9 mouse cellular contexts compared by ENCODE assay signal in the genomic region with DNA sequence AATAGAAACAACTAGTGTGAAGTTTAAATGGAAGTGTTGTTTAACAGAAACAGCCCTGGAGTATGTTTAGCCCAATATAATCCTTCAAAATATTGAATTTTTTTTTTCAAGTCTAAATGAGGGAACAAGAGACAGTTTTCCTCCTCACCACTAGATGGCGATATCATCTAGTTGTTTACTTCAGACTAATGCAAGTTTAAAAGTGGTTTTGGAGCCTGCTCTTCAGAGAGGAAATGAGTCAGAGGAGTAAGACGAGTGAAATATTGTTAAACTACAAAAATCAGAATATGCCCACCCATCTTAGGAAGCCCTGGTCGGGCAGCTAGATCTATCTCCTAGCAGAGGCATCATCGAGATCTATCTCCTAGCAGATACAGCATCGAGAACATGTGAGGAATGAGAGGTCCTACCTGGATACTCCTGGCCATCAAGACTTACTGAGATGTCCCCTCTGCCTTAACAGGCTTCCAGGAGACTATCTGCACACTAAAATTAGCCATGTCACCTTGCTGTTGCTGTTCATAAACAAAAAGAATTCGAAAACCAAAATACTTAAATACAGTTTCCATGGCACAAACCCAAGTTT.
A peak's percentile ranks its signal among the peaks of the same experiment; 100 is the strongest.
DNase-seq lines count a peak whose midpoint lies in the region; ATAC-seq and TF ChIP-seq lines count a peak whose summit lies in the region.
"Had no signal": no experiment of that assay in that cellular context is flagged by ENCODE, and none has a peak within 500 bp of the region (broad histone marks: within the 10 kb centered on the region; RNA-seq: fewer than 3 reads in every experiment).

No protein-coding gene starts in this region.

- TF ChIP-seq RAD21 in CH12.LX (IDR thresholded peaks at IDR 0.05; ENCODE audit: low read depth, low read length), result peak; percentile 91

- H3K79me2 ChIP-seq in CH12.LX (replicated peaks; ENCODE audit: control insufficient read depth, extremely low read depth, insufficient read depth, poor library complexity, severe bottlenecking), result peaks cover 17% of the 10 kb centered on the region; the same call in 1 of the 2 replicates

- peak; percentile 63 for DNase-seq in hindbrain, embryonic 11.5 days (ENCODE audit: low spot score)
- peak; percentile 19 for DNase-seq in 3134 (ENCODE audit: extremely low read depth, insufficient read length, low spot score)
- DNase-seq in CH12.LX (ENCODE audit: extremely low read depth), result peak; percentile 81
- peak; percentile 75 for DNase-seq in embryo, embryonic 11 days
- DNase-seq in ovary, postnatal 36 days (ENCODE audit: low spot score), result no peak
- DNase-seq in adrenal gland, postnatal 25 days, result no peak

- dilution Hi-C loops in CH12.LX (cut with MboI; ENCODE audit: extremely low pct_ligation_motif_present, extremely low pct_unique_long_range_greater_than_20kb, low sequenced_read_pairs), result no loop called here

- H3K27ac ChIP-seq in hindbrain, embryonic 11.5 days (ENCODE audit: low read depth, low read length), result no peak overlapping the region
- H3K27ac ChIP-seq in hindbrain, embryonic 12.5 days, result no peak overlapping the region
- H3K27ac ChIP-seq in CH12.LX (ENCODE audit: insufficient read depth, low read depth), result peak overlapping the region; percentile 99
- H3K27ac ChIP-seq: midbrain, embryonic 12.5 days had no signal

- H3K4me3 ChIP-seq in hindbrain, embryonic 11.5 days (ENCODE audit: low read depth, low read length), result no peak overlapping the region
- no peak overlapping the region for H3K4me3 ChIP-seq in hindbrain, embryonic 12.5 days
- H3K4me3 ChIP-seq in CH12.LX (replicated peaks in 1 of 3; ENCODE audit: low read depth in 2 of 3, low read length in 2 of 3, poor library complexity in 1 of 3), result peak overlapping the region; percentile 9 to 47 (median 14)
- peak overlapping the region; percentile 59 for H3K4me3 ChIP-seq in megakaryocyte, embryonic 14.5 days (replicated peaks)
- H3K4me3 ChIP-seq: midbrain, embryonic 12.5 days had no signal

- no peaks in the 10 kb centered on the region for H3K4me1 ChIP-seq in hindbrain, embryonic 11.5 days (replicated peaks; ENCODE audit: control insufficient read depth, insufficient read depth, low read length)
- no peaks in the 10 kb centered on the region for H3K4me1 ChIP-seq in hindbrain, embryonic 12.5 days
- H3K4me1 ChIP-seq in CH12.LX (ENCODE audit: control insufficient read depth in 1 of 2, insufficient read depth in 2 of 2), result peaks cover 24 to 88% of the 10 kb centered on the region in 2 experiments
- peaks cover 57% of the 10 kb centered on the region for H3K4me1 ChIP-seq in megakaryocyte, embryonic 14.5 days

- H3K9ac ChIP-seq in hindbrain, embryonic 11.5 days (ENCODE audit: low read depth, low read length), result no peak overlapping the region
- H3K9ac ChIP-seq in hindbrain, embryonic 12.5 days, result no peak overlapping the region
- peak overlapping the region; percentile 88 for H3K9ac ChIP-seq in CH12.LX (ENCODE audit: insufficient read depth, low read depth)
- H3K9ac ChIP-seq: midbrain, embryonic 12.5 days had no signal

- no peaks in the 10 kb centered on the region for H3K27me3 ChIP-seq in hindbrain, embryonic 11.5 days (ENCODE audit: control insufficient read depth, insufficient read depth, low read length)
- no peaks in the 10 kb centered on the region for H3K27me3 ChIP-seq in hindbrain, embryonic 12.5 days
- no peaks in the 10 kb centered on the region for H3K27me3 ChIP-seq in CH12.LX (replicated peaks)
- H3K27me3 ChIP-seq in megakaryocyte, embryonic 14.5 days (replicated peaks), result no peaks in the 10 kb centered on the region
- H3K27me3 ChIP-seq: midbrain, embryonic 12.5 days had no signal

- peak; percentile 51 to 87; a peak in 3 of 4 replicates for TF ChIP-seq CTCF in CH12.LX (conservative IDR thresholded peaks at IDR 0.05 in 1 of 2, IDR thresholded peaks at IDR 0.05 in 1 of 2; ENCODE audit: low read depth in 2 of 2, low read length in 2 of 2)

- 53% methylated on average over 6 of the region's 6 CpGs for WGBS in hindbrain, embryonic 11.5 days
- WGBS in hindbrain, embryonic 12.5 days, result 51% methylated on average over 6 of the region's 6 CpGs

- TF ChIP-seq EP300 in CH12.LX (IDR thresholded peaks at IDR 0.05; ENCODE audit: low read length), result peak; percentile 39; the same call in 1 of the 2 replicates

- H3K36me3 ChIP-seq in hindbrain, embryonic 11.5 days (ENCODE audit: control insufficient read depth, insufficient read depth, low read length), result no peaks in the 10 kb centered on the region
- H3K36me3 ChIP-seq in hindbrain, embryonic 12.5 days, result no peaks in the 10 kb centered on the region
- H3K36me3 ChIP-seq in CH12.LX (replicated peaks in 1 of 2; ENCODE audit: control insufficient read depth in 1 of 2, insufficient read depth in 1 of 2, low read length in 1 of 2), result peaks cover 0 to 30% of the 10 kb centered on the region in 2 experiments
- no peaks in the 10 kb centered on the region for H3K36me3 ChIP-seq in megakaryocyte, embryonic 14.5 days (replicated peaks; ENCODE audit: low read length)
- H3K36me3 ChIP-seq: midbrain, embryonic 12.5 days had no signal

- no peaks in the 10 kb centered on the region for H3K9me3 ChIP-seq in hindbrain, embryonic 11.5 days (ENCODE audit: control insufficient read depth, low read length)
- H3K9me3 ChIP-seq in hindbrain, embryonic 12.5 days (replicated peaks), result no peaks in the 10 kb centered on the region
- no peaks in the 10 kb centered on the region for H3K9me3 ChIP-seq in CH12.LX (replicated peaks; ENCODE audit: low read length)
- H3K9me3 ChIP-seq in megakaryocyte, embryonic 14.5 days, result no peaks in the 10 kb centered on the region
- H3K9me3 ChIP-seq: midbrain, embryonic 12.5 days had no signal

- no peak for ATAC-seq in hindbrain, embryonic 11.5 days (ENCODE audit: low FRiP score)
- no peak for ATAC-seq in hindbrain, embryonic 12.5 days (ENCODE audit: low FRiP score)

- in situ Hi-C loops in CH12.LX (cut with MboI; ENCODE audit: low pct_ligation_motif_present, low pct_unique_long_range_greater_than_20kb, low sequenced_read_pairs), result loop anchor here (5.0 to 10.0 kb wide), 2 partner anchors 298 to 390 kb away; a partner anchor contains a TSS

- peak; percentile 16; the same call in 1 of the 2 replicates for TF ChIP-seq POLR2A in CH12.LX (IDR thresholded peaks at IDR 0.05; ENCODE audit: low read depth, low read length)

- H3K4me2 ChIP-seq in hindbrain, embryonic 11.5 days (replicated peaks; ENCODE audit: low read depth, low read length), result no peak overlapping the region
- no peak overlapping the region for H3K4me2 ChIP-seq in hindbrain, embryonic 12.5 days (replicated peaks)
- peak overlapping the region; percentile 38 for H3K4me2 ChIP-seq in CH12.LX (ENCODE audit: insufficient read depth, low read depth, poor library complexity, severe bottlenecking)
- H3K4me2 ChIP-seq: midbrain, embryonic 12.5 days had no signal

TF ChIP-seq in CH12.LX, 34 proteins besides CTCF, POLR2A, EP300 and RAD21 (continues in another document):
- no peak for TF ChIP-seq USF1 (IDR thresholded peaks at IDR 0.05; ENCODE audit: low read depth, low read length)
- TF ChIP-seq JUND (conservative IDR thresholded peaks at IDR 0.05; ENCODE audit: low read depth, low read length), result peak; percentile 87
- no peak for TF ChIP-seq CHD2 (IDR thresholded peaks at IDR 0.05; ENCODE audit: low read length)
- TF ChIP-seq ZMIZ1 (IDR thresholded peaks at IDR 0.05; ENCODE audit: low read depth, low read length), result no peak
- no peak for TF ChIP-seq NRF1 (IDR thresholded peaks at IDR 0.05; ENCODE audit: low read depth, low read length)
- no peak; the same call in 1 of the 2 replicates for TF ChIP-seq HCFC1 (IDR thresholded peaks at IDR 0.05; ENCODE audit: low read depth, low read length)
- no peak for TF ChIP-seq ZKSCAN1 (IDR thresholded peaks at IDR 0.05; ENCODE audit: borderline replicate concordance, low read depth, low read length)
- no peak for TF ChIP-seq POLR2AphosphoS2 (IDR thresholded peaks at IDR 0.05; ENCODE audit: low read depth, low read length)
- TF ChIP-seq UBTF (IDR thresholded peaks at IDR 0.05; ENCODE audit: low read depth, low read length), result no peak
- TF ChIP-seq KAT2A (IDR thresholded peaks at IDR 0.05; ENCODE audit: insufficient replicate concordance, low read length), result no peak
- peak; percentile 60; the same call in 1 of the 2 replicates for TF ChIP-seq ETS1 (conservative IDR thresholded peaks at IDR 0.05; ENCODE audit: low read depth, low read length)
- TF ChIP-seq MAFK (IDR thresholded peaks at IDR 0.05; ENCODE audit: insufficient replicate concordance, low read length), result no peak
- TF ChIP-seq GABPA (IDR thresholded peaks at IDR 0.05; ENCODE audit: insufficient replicate concordance, low read depth, low read length), result no peak
- peak; percentile 87 for TF ChIP-seq ZNF384 (IDR thresholded peaks at IDR 0.05; ENCODE audit: low read depth, low read length)
- TF ChIP-seq MAX (IDR thresholded peaks at IDR 0.05; ENCODE audit: low read length), result no peak
- TF ChIP-seq PAX5 (IDR thresholded peaks at IDR 0.05; ENCODE audit: low read length), result no peak
- TF ChIP-seq MYC (IDR thresholded peaks at IDR 0.05; ENCODE audit: low read depth, low read length), result peak; percentile 72; the same call in 1 of the 2 replicates
- no peak; the same call in 1 of the 2 replicates for TF ChIP-seq ZC3H11A (IDR thresholded peaks at IDR 0.05; ENCODE audit: low read depth, low read length)
- TF ChIP-seq NELFE (IDR thresholded peaks at IDR 0.05; ENCODE audit: low read depth, low read length), result no peak
- no peak for TF ChIP-seq USF2 (conservative IDR thresholded peaks at IDR 0.05; ENCODE audit: low read depth, low read length)
- TF ChIP-seq ELF1 (IDR thresholded peaks at IDR 0.05; ENCODE audit: low read depth, low read length), result no peak
- TF ChIP-seq RCOR1 (conservative IDR thresholded peaks at IDR 0.05; ENCODE audit: low read depth, low read length), result no peak
- TF ChIP-seq CHD1 (IDR thresholded peaks at IDR 0.05; ENCODE audit: low read depth, low read length), result peak; percentile 88; the same call in 1 of the 2 replicates
- TF ChIP-seq MXI1 (IDR thresholded peaks at IDR 0.05; ENCODE audit: low read depth, low read length), result no peak
- TF ChIP-seq MAZ (IDR thresholded peaks at IDR 0.05; ENCODE audit: low read depth, low read length), result no peak
- TF ChIP-seq BHLHE40 (IDR thresholded peaks at IDR 0.05; ENCODE audit: low read depth, low read length), result peak; percentile 41; the same call in 1 of the 2 replicates
- TF ChIP-seq E2F4 (IDR thresholded peaks at IDR 0.05; ENCODE audit: insufficient replicate concordance, low read depth, low read length), result no peak
- no peak for TF ChIP-seq MEF2A (IDR thresholded peaks at IDR 0.05; ENCODE audit: borderline replicate concordance, low read depth, low read length)
- peak; percentile 70 for TF ChIP-seq SMC3 (IDR thresholded peaks at IDR 0.05; ENCODE audit: low read depth, low read length)
- TF ChIP-seq JUN (IDR thresholded peaks at IDR 0.05; ENCODE audit: insufficient read depth, low read depth, low read length), result no peak; the same call in 1 of the 2 replicates
- TF ChIP-seq TCF12 (IDR thresholded peaks at IDR 0.05; ENCODE audit: low read depth, low read length), result no peak

Comparison
In these comparisons a context has a peak if more than half of its experiments do, and no peak if none do; other contexts are left out.
1. DNase-seq: peak in hindbrain, embryonic 11.5 days (single experiment), 3134 (single experiment), CH12.LX (single experiment) and embryo, embryonic 11 days (single experiment); none in ovary, postnatal 36 days (single experiment) and adrenal gland, postnatal 25 days (single experiment).
2. H3K4me3 ChIP-seq: peak in CH12.LX (3 of 3) and megakaryocyte, embryonic 14.5 days (single experiment); none in hindbrain, embryonic 11.5 days (single experiment) and hindbrain, embryonic 12.5 days (single experiment).